Comparison of ENCODE assay signal across 8 mouse cellular contexts in the genomic region with DNA sequence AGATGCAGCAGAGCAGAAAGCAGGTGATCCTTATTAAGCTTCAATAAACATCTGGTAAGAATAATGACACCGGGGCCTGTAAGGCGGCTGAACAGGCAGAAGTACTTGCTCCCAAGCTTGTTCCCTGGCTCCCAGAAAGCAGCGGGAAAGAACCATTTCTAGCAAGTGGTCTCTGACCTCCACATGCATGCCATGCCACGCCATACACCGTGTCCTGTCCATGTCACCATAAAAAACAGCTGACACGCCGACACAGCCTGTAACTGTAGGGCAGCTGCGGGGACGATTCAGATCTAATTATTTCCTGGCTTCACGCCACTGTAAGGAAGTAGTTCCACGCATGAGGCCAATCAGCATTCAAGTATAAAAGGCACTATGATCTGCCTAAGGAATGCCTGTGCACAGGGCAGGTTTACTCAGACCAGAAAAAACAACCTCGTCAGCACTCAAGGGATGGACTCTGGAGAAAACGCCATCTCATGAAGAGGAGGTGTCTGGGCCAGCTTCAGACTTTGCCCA. TPM values are rescaled to one million over a fixed set of nuclear protein-coding genes. Genes with fewer than 3 reads are reported as not detected.
DNase-seq lines count a peak whose midpoint lies in the region; ATAC-seq lines count a peak whose summit lies in the region.

No protein-coding gene starts in this region.

- H3K4me1 ChIP-seq in intestine, embryonic 15.5 days (replicated peaks), result peaks cover 28% of the 10 kb centered on the region
- peaks cover 36% of the 10 kb centered on the region for H3K4me1 ChIP-seq in liver, embryonic 13.5 days (replicated peaks)

- intact Hi-C loops in heart, postnatal 14 days (cut with DNase I), result no loop called here

- peak overlapping the region; percentile 70 for H3K27ac ChIP-seq in intestine, embryonic 15.5 days
- peak overlapping the region; percentile 53 for H3K27ac ChIP-seq in liver, embryonic 13.5 days

- 0 out of 2 replicates have a peak overlapping the region, but pooled peaks have one; percentile 6 for H3K4me2 ChIP-seq in intestine, embryonic 15.5 days (replicated peaks)
- H3K4me2 ChIP-seq in liver, embryonic 13.5 days, result no peak overlapping the region

- peak; percentile 81 for ATAC-seq in intestine, embryonic 15.5 days
- 0 out of 2 replicates have a peak, but pooled peaks have one; percentile 28 for ATAC-seq in liver, embryonic 13.5 days (ENCODE audit: low read depth)
- ATAC-seq in CD4-positive, CD25-positive, alpha-beta regulatory T cell, adult 4 months, result no peak

- H3K9me3 ChIP-seq in intestine, embryonic 15.5 days, result no peaks in the 10 kb centered on the region
- no peaks in the 10 kb centered on the region for H3K9me3 ChIP-seq in liver, embryonic 13.5 days (replicated peaks)

- no peaks in the 10 kb centered on the region for H3K36me3 ChIP-seq in intestine, embryonic 15.5 days
- H3K36me3 ChIP-seq in liver, embryonic 13.5 days, result peaks cover 16% of the 10 kb centered on the region

- H3K4me3 ChIP-seq in intestine, embryonic 15.5 days (replicated peaks), result no peak overlapping the region
- no peak overlapping the region for H3K4me3 ChIP-seq in liver, embryonic 13.5 days (replicated peaks)

- H3K27me3 ChIP-seq in intestine, embryonic 15.5 days (replicated peaks), result no peaks in the 10 kb centered on the region
- H3K27me3 ChIP-seq in liver, embryonic 13.5 days, result no peaks in the 10 kb centered on the region

- WGBS in intestine, embryonic 15.5 days, result 45% methylated on average over 13 of the region's 13 CpGs
- 53% methylated on average over 13 of the region's 13 CpGs for WGBS in liver, embryonic 13.5 days (ENCODE audit: insufficient replicate concordance)

- peak; percentile 94 for DNase-seq in heart, adult 11 months
- DNase-seq in heart, postnatal 14 days, result no peak
- DNase-seq in embryo, embryonic 11 days, result peak; percentile 34
- no peak for DNase-seq in liver, embryonic 13.5 days
- DNase-seq in adrenal gland, adult 18-20 months (ENCODE audit: low spot score in 2 of 2), result no peak
- DNase-seq in B cell, adult 2 months, result no peak

- H3K9ac ChIP-seq in intestine, embryonic 15.5 days, result no peak overlapping the region
- H3K9ac ChIP-seq in liver, embryonic 13.5 days, result no peak overlapping the region

RNA-seq across cellular contexts. Expression of a gene that starts 10.8 kb away (rescaled TPM):
- total RNA-seq in heart, postnatal 14 days (2021), result 10 to 100 TPM; 46.3 to 58.6 TPM
- 34.3 and 39.0 TPM in 2 replicates for polyA plus RNA-seq in intestine, embryonic 15.5 days (2015; fragmentation: Nextera tagmentation; extraction: Ambion mirVana)
- polyA plus RNA-seq in liver, embryonic 13.5 days (2015; fragmentation: Nextera tagmentation; extraction: Ambion mirVana), result 11.9 and 14.2 TPM in 2 replicates
- total RNA-seq in adrenal gland, adult 18-20 months (2021), result 10 to 100 TPM; 59.8 to 71.3 TPM
- 10 to 100 TPM; 18.9 to 19.2 TPM for polyA plus RNA-seq in CD4-positive, CD25-positive, alpha-beta regulatory T cell, adult 4 months (2017; shearing (Covaris generic))

RNA-seq across cellular contexts. Expression of a gene that starts 39.1 kb away (rescaled TPM):
- 10 to 100 TPM; 75.7 to 77.1 TPM for total RNA-seq in heart, postnatal 14 days (2021)
- 1.6 and 1.8 TPM in 2 replicates for polyA plus RNA-seq in intestine, embryonic 15.5 days (2015; fragmentation: Nextera tagmentation; extraction: Ambion mirVana)
- not detected in 2 replicates for polyA plus RNA-seq in liver, embryonic 13.5 days (2015; fragmentation: Nextera tagmentation; extraction: Ambion mirVana)
- 10 to 100 TPM; 18.0 to 66.4 TPM for total RNA-seq in adrenal gland, adult 18-20 months (2021)
- polyA plus RNA-seq in CD4-positive, CD25-positive, alpha-beta regulatory T cell, adult 4 months (2017; shearing (Covaris generic)), result not detected

Comparison
In these comparisons a context has a peak if more than half of its experiments do, and no peak if none do; other contexts are left out.
1. DNase-seq: peak in heart, adult 11 months (single experiment) and embryo, embryonic 11 days (single experiment); none in heart, postnatal 14 days (0 of 2), liver, embryonic 13.5 days (single experiment), adrenal gland, adult 18-20 months (0 of 2) and B cell, adult 2 months (0 of 2).